Mouse (Mus musculus) heart, postnatal 14 days (tissue): Measurements from ENCODE around the gene Ntrk1. TPM values are rescaled to one million over a fixed set of nuclear protein-coding genes. Genes with fewer than 3 reads are reported as not detected.
A peak's percentile ranks its signal among the peaks of the same experiment; 100 is the strongest.

ENCODE experiments used
- DNase-seq, 2 experiments: peaks; one replicate each; pipeline ENCODE4 v3.0.0; 2021 to 2022
- intact Hi-C: fragments of 180-260 bp; cut with DNase I; formaldehyde crosslinking; loops from one replicate; pipeline ENCODE4 v1.15.1; 2025
- total RNA-seq, 2 experiments: library from RNA; stranded (reverse); gene quantifications; 2 replicates each; pipeline ENCODE4 v1.2.3; 2021

Gene Ntrk1
- total RNA-seq, 2 experiments from 2014 or later: 0.29 to 0.31 TPM

- no peak for DNase-seq
- intact Hi-C loops: loop anchor here (10.0 kb wide), 1 partner anchor 145 kb away; the partner anchor contains the start of genes Isg20l2 and Rrnad1
Observed at GRCm38 (mm10) chr3:87789768-87790167, 5.2 kb downstream of the Ntrk1 start.

DNA sequence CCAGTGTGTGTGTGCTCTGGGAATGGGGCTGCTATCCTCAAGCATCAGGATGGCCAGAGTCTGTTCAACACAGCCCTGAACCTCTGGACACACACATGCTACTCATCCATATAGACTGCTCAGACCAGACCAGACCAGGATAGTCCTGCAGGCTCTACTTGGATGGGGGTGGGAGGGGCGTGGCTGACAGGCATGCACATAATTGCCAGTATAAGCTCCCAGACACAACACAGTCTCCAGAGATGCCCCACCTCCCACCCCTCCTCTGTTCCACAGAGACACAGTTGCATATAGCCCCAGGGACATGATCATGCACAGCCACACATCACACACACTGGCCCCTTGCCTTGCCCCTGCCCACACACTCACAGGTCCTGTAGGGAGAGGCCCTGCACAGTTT lies 5.7 kb downstream of the Ntrk1 start:
- intact Hi-C loops: no loop called here
- no peak for DNase-seq

- peak in 1 of 2 experiments; percentile 39 for DNase-seq
- intact Hi-C loops: no loop called here
Observed at GRCm38 (mm10) chr3:87785626-87786214, 9.2 kb downstream of the Ntrk1 start.

GRCm38 (mm10) chr3:87785156-87785555 lies 9.8 kb downstream of the Ntrk1 start:
- DNase-seq: no peak
- intact Hi-C loops: no loop called here

DNA sequence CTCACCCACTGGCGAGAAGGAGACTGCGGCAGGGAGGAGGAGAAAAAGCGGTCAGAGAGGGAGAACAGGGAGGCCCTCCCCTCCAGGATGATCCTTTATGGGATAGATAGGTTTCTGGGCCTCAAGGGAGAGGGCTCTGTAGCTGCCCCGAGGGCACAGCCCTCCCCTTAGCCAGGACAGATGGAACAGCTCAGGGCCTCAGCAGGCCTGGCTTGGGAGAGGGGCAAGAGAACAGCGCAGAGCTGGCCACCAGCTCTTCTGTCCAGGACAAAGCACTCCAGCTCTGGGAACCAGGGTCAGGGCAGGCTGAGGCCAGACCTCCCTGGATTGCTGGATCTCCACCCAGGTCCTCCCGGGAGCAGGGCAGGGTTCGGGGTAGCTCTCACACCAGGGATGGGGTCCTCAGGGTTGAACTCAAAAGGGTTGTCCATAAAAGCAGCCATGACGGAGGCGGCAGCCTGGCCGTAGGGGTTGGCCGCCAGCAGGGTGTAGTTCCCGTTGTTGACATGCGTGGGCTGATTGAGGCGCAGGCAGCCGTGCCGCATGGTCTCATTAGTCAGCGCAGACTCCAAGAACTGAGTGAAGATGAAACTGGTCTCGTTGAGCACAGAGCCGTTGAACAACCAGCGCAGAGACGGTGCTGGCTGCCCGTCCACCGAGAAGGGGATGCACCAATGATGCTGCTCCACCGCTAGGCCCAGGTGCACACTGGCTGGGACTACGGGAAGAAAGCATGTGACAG lies 11.5 kb downstream of the Ntrk1 start:
- intact Hi-C loops: no loop called here
- peak in 1 of 2 experiments; percentile 28 for DNase-seq

DNA sequence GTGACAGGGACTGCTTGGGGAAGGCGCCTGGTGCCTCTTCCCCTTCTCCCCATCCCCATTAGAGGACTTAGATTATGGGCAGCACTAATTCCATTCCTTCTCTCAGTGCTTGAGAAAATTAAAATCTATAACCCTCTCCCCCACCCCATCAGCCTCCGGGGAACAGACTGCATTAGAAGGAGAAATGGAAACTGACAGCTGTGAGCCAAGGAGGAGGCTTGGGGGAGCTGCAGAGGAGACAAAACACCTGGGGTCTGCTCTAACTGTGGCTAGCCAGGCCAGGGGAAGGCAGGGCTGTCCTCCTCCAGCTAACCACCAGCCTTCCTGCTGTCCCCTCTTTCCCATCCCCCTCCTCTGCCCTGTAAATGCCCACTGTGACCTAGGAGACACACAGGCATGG lies 15.9 kb downstream of the Ntrk1 start:
- intact Hi-C loops: no loop called here
- no peak for DNase-seq

- DNase-seq: no peak
- intact Hi-C loops: no loop called here
Observed at GRCm38 (mm10) chr3:87778283-87778682, 16.7 kb downstream of the Ntrk1 start.

- DNase-seq: no peak
- intact Hi-C loops: loop anchor here (2.0 to 5.0 kb wide), 3 partner anchors 16 to 86 kb away; no protein-coding TSS in a partner anchor
Observed at GRCm38 (mm10) chr3:87771088-87771487, 23.9 kb downstream of the Ntrk1 start.

DNA sequence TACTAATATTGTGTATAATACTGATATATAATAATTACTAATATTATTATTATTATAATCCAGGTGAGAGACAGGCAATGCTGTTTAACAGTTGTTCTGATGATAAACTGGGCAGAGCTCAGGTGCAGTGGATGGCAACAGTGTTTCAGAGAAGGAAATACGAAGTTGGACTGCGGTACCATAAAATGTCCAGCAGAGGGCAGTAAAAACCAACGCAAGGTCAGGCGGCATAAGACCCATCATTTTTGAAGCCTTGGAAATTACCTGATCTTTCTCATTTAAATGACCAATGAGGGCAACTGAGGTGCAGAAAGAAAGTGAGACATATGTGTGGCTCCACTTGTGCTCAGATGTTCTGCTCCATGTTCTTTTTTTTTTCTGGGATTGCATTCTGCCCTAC lies 24.7 kb downstream of the Ntrk1 start:
- DNase-seq: peak in 1 of 2 experiments; percentile 71
- intact Hi-C loops: loop anchor here (1.0 to 5.0 kb wide), 4 partner anchors 15 to 87 kb away; no protein-coding TSS in a partner anchor

DNA sequence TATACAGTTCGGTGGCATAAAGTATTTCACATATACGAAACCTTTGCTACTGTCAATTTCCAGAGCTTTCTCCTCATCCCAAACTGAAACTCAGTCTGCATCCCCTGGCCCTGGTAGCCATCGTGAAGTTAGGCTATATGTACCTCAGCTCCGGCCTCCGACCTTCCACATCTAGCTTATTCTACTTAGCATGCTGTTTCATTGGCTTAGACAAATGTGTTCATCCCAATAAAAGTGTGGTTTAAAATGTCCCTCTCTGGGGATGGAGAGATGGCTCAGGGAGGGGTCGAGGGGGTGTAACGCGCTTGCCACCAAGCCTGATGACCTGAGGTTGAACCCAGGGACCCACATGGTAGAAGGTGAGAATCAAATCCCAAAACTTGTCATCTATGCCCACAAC lies 25.5 kb downstream of the Ntrk1 start:
- intact Hi-C loops: no loop called here
- DNase-seq: no peak

GRCm38 (mm10) chr3:87768844-87769243 lies 26.1 kb downstream of the Ntrk1 start:
- intact Hi-C loops: no loop called here
- peak; percentile 92 to 94 for DNase-seq

DNA sequence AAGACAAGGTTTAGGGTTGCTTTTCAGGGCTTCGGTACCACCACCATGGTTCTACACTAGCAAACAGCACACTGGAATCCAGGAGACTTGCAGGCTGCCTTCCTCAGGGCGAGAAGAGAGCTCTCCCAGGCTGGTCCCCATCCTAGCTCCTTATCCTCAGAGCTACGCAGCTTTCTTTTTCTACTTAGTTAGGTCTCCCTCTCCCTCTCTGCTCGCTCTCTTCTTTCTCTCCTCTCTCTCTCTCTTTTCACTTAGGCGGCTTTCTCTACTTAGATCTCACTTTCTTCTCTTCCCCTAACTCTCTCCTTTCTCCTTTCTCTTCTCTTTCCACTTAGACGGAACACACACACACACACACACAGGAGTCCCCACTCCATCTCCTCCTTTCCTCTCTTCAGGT lies 26.5 kb downstream of the Ntrk1 start:
- DNase-seq: no peak
- intact Hi-C loops: no loop called here

GRCm38 (mm10) chr3:87767764-87768163 lies 27.2 kb downstream of the Ntrk1 start:
- intact Hi-C loops: no loop called here

DNA sequence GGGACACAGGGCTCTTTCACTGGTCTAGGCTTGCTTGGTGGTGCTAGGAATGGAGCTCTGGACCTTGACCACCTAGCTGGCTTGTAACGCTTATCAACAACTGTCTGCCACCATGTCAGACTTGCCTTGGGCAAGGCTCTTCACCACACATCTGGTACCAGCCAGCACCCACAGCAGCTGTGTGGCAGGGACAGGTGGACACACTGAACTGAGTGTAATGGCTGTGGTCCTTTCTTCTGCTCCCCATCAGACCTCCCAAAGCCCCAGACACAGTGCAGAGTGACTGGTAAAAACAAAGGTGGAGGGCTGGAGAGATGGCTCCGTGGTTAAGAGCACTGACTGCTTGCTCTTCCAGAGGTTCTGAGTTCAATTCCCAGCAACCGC lies 28.7 kb downstream of the Ntrk1 start:
- no peak for DNase-seq
- intact Hi-C loops: no loop called here

More at GRCm38 (mm10) chr3:87767764-87768163, 27.2 kb downstream of the Ntrk1 start:
- peak; percentile 63 to 64 for DNase-seq

DNA sequence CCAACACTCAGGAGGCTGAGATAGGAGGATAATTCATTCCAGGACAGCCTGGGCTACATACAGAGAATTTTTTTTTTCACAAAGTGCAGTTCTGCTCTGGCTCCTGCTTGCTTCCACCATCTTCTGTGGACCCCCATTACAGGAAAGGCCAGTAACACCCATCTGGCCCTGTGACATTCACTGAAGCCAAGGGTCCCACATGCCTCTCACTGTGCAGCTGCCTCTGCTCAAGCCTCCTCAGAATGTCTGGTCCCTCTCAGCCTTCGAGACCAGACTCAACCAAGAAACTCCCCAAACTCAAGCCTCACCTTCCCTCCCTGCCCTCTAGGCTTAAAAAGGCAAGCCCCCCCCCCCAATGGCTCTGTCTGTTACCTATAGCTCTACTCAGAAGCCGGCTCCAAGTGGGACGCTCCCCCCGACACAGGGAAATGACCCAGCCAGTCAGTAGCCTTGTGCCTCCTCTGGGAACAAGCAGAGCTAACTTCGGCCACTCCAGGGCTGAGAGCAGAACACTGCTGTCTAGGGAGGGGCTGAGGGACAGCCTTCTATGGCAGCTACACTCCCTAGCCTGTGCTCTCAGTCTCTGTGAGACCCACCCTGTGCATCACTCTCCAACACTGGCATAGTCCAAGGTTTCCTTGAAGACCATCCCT lies 29.2 kb downstream of the Ntrk1 start:
- no peak for DNase-seq
- intact Hi-C loops: no loop called here

GRCm38 (mm10) chr3:87765091-87765490 lies 29.9 kb downstream of the Ntrk1 start:
- peak; percentile 56 to 57 for DNase-seq
- intact Hi-C loops: no loop called here

GRCm38 (mm10) chr3:87764506-87764905 lies 30.5 kb downstream of the Ntrk1 start:
- peak in 1 of 2 experiments; percentile 54 for DNase-seq
- intact Hi-C loops: no loop called here

GRCm38 (mm10) chr3:87763683-87764289 lies 31.2 kb downstream of the Ntrk1 start:
- intact Hi-C loops: no loop called here
- DNase-seq: peak; percentile 82 to 88

GRCm38 (mm10) chr3:87763202-87763601 lies 31.8 kb downstream of the Ntrk1 start:
- intact Hi-C loops: no loop called here
- DNase-seq: no peak

GRCm38 (mm10) chr3:87761408-87762375 lies 33.3 kb downstream of the Ntrk1 start:
- no peak for DNase-seq
- intact Hi-C loops: no loop called here
